Mouse (Mus musculus) CD4-positive helper T cell, adult 2 months (primary cell): ENCODE results near the gene Foxp1.

ENCODE experiments used
- DNase-seq: peaks from one replicate; pipeline ENCODE4 v3.0.0-alpha.2; 2012; ENCODE audit warnings: low read depth, missing footprints, low spot score

The Foxp1 gene

GRCm38 (mm10) chr6:99284019-99284418 lies 238.5 kb downstream of the Foxp1 start:
- peak; percentile 40 for DNase-seq

- peak; percentile 46 for DNase-seq
These were observed 239.5 kb downstream of the Foxp1 start for GRCm38 (mm10) chr6:99282866-99283657.

DNA sequence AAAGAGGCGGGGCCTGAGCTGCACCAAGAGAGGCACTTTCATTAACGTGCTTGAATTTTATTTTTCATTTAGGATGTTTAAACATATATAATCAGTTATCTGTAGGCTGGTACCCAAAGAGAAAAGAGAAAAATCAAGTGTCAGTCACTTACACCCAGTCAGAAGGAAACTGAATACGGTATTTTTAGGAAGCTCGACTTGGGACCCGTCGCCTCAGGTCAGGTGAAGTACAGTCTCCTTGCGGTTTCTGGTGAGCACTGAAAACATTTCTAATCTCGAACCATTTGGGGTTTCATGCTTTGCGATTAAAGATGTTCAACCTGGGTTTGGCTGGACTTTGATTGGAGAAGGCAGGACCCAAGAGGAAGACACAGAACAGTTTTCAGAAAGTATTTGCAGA lies 241.1 kb downstream of the Foxp1 start:
- DNase-seq = no peak

GRCm38 (mm10) chr6:99280619-99281018 lies 241.9 kb downstream of the Foxp1 start:
- DNase-seq = no peak

- no peak for DNase-seq
These were observed 245.3 kb downstream of the Foxp1 start for GRCm38 (mm10) chr6:99277251-99277650.

DNA sequence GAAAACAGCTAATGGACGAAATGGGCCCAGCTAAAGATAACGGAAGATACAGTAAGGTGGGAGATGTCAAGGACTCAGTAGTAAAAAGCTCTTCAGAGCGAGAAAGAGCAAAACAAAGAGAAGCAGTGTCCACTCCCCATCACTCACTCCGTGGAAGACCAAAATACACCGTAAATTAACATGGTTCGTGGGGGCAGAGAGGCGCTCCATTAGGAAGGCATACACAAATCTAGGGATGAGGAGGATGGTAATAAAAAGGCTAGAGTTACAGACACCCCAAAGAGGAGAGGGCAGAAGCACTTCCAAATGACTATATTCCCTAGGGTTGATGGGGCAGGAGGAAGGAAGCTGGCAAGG lies 246.2 kb downstream of the Foxp1 start:
- no peak for DNase-seq

- DNase-seq = peak; percentile 42
These were observed 246.9 kb downstream of the Foxp1 start for GRCm38 (mm10) chr6:99275381-99276296.

- peak; percentile 62 for DNase-seq
These were observed 247.9 kb downstream of the Foxp1 start for GRCm38 (mm10) chr6:99274667-99275066.

- DNase-seq = peak; percentile 14
These were observed 248.3 kb downstream of the Foxp1 start for GRCm38 (mm10) chr6:99274222-99274621.

DNA sequence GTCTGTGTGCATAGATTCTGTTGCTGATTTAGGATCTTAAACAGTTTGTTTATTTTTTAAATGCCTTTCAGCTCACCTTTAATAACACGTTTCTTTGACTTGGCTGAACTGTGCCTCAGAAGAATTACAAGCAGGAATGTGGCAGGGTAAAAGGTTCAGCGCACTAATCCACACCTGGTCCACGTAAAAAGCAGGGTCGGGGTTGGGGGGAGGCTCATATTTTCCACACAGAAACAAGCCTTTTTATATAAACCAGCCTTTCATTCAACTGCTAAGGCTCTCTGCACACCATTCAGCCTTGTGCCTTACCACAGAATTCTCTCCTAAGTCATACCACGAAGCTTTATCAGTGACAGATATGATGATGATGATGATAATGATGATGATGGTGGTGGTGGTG lies 249.3 kb downstream of the Foxp1 start:
- no peak for DNase-seq

- DNase-seq = no peak
These were observed 250.3 kb downstream of the Foxp1 start for GRCm38 (mm10) chr6:99272174-99272573.

- no peak for DNase-seq
These were observed 250.8 kb downstream of the Foxp1 start for GRCm38 (mm10) chr6:99271741-99272140.

DNA sequence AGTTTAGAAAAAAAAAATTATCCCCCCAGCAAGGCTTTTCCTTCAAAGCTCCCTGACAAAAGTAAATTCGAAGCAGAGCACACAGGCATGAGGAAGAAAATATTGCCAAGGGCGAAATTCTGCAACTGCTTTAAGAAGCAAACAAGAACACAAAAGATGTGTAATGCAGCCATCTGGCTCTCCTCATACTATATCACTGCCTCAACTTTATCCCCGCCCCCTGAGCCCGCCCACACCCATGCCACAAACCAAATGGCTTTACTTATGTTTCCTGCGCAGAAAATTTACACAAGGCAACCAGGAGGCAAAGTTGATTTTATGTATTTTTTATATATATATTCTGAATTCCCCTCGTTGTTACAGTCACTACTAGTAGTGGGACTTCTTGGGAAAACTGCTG lies 252.6 kb downstream of the Foxp1 start:
- peak; percentile 75 for DNase-seq

DNA sequence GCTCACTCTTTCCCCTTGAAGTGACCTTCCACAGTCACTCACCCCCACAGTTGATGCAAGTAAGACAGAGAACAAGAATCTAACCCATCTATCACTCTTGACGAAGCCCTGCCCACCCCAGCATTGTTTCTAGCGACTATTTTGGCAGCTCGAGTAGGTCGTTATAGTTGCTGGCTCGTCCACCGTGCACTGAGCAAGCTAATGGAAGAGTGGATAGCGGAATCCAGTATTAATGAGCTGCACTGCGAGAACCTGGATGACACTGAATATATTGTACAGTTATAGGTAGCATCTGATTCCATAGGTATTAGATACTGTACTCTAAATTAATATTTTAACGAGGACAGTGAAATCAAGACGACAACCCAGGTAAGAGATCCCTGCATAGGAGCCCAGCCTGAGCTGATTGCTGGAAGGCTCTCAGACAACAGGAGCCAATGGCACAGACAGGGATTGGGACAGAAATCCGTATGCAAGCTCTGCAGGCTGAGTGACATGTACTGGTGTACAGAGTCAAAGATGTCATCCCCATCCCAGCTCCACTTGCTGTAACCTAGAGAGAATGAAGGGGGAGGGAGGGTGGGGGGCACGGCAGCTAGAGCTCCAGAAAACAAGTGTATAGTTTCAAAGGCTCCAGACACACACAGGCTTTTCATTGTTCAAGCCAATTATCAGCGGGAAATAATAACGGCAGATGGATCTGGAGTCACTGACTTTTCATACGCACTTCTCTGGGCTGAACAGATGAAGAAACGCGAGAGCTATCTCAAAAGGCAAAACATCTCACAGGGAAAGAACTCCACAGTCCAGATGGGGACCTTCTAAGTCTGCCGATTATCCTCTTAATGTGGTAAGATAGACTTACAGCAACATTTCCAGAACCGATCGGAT lies 254.1 kb downstream of the Foxp1 start:
- DNase-seq = no peak

DNA sequence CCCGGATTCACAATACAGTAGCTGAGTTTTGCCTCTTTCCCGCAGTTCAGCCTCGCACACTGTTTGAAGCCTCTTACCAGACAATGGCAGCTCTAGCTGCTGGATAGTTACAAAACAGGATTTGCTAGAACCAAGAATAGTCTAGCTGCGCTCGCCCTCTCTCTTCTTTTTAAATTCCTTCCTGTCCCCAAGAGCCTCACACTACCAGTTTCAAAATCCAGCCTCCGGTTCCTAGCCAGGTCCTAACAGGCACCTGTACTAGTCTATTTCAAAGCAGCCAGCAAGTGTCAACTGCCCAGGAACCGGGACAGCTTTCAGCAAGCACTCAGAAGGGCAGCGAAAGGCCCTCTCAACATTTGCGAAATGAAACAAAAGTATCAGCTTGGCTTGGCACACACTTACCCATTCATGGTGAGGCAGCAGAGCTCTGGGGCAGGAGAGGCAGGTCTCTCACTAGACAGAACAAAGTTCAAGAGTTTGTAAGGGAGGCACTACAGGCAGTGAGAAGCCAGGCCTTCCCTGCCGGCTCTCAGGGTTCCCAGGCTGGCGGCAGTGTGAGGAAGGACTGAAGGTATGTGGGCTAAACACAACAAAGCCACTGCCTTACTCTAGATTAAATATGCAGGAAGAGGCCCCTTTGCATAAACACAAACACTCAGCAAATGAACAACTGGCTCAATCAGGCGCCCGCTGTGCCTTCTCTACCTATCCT lies 256.4 kb downstream of the Foxp1 start:
- DNase-seq = peak; percentile 44

- no peak for DNase-seq
These were observed 257.3 kb downstream of the Foxp1 start for GRCm38 (mm10) chr6:99265173-99265572.

DNA sequence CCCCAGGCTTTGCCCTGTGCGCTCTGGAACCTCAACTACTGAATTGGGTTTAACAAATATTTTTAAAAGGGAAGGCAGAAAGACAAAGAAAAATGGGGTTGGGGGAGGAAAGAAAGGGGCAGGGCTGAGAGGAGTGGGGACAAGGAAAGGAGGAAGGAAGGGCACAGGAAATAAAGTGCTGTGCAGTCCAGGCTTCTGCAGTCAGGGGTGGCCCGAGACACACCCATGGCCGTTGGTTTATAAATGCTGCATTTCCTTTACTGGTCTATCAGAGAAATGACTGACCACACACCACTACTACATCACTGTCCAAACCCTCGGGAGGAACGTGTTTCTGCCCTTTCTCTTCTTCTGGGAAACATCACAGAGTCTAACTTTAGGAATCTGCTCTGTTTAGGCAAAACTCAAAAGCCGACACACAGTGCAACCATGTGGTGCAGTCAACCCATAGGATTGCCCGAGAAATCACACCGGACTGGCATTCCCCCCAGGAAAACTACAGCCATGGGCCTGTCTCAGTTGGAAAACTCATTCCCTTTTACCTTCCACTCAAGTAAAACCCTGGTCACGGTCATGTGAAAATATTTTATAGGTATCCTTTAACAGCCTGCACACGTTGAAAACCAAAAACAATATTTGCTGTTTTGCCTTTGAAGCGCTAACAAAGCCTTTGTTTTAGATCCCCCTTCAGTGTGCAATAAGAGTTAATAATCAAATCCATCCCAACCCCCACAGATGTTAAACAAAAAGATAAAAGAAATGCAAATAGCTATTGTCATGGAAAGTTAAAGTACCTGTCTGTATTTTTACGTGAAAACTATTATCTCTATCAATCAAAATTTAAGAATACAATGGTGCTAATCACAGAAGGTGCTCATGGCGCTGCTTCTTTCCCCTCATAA lies 258.1 kb downstream of the Foxp1 start:
- DNase-seq = no peak

GRCm38 (mm10) chr6:99263886-99264185 lies 258.7 kb downstream of the Foxp1 start:
- no peak for DNase-seq

- peak; percentile 48 for DNase-seq
These were observed 259.2 kb downstream of the Foxp1 start for GRCm38 (mm10) chr6:99263061-99263885.
